Mouse (Mus musculus) intestine, postnatal 0 days (tissue): ENCODE results near the gene Gbp6. TPM values are rescaled to one million over a fixed set of nuclear protein-coding genes. Genes with fewer than 3 reads are reported as not detected.
"Not testable (repeated sequence)": the region's sequence is repeated elsewhere in the genome, so short reads cannot be mapped to it uniquely, and the experiment has no call there.

Experiments used
- ATAC-seq: fragments of 200-750 bp; cut with Nextera tagmentation; 2 replicates; pipeline ENCODE4 v1.8.0; 2017; ENCODE audit warnings: mild to moderate bottlenecking, moderate TSS enrichment, moderate library complexity
- H3K27ac ChIP-seq: fragments of 300-500 bp; sonication (generic); 2 replicates; pipeline ENCODE4 v1.5.1; 2014; ENCODE audit warnings: mild to moderate bottlenecking, low read depth, low read length, moderate library complexity
- H3K27me3 ChIP-seq: fragments of 300-500 bp; sonication (generic); replicated peaks from 2 replicates; pipeline ENCODE4 v1.6.1; 2014; ENCODE audit warnings: low read length, mixed read lengths; ENCODE audit not compliant: control insufficient read depth, insufficient read depth
- H3K36me3 ChIP-seq: fragments of 300-500 bp; sonication (generic); 2 replicates; pipeline ENCODE4 v1.6.1; 2014; ENCODE audit warnings: mild to moderate bottlenecking, moderate library complexity; ENCODE audit not compliant: control insufficient read depth, insufficient read depth
- H3K4me1 ChIP-seq: fragments of 300-500 bp; sonication (generic); replicated peaks from 2 replicates; pipeline ENCODE4 v1.6.1; 2014; ENCODE audit warnings: antibody characterized with exemption, low read length, mixed read lengths; ENCODE audit not compliant: control insufficient read depth, insufficient read depth
- H3K4me2 ChIP-seq: fragments of 300-500 bp; sonication (generic); replicated peaks from 2 replicates; pipeline ENCODE4 v1.6.1; 2014; ENCODE audit warnings: low read depth, mild to moderate bottlenecking, moderate library complexity
- H3K4me3 ChIP-seq: fragments of 300-500 bp; sonication (generic); 2 replicates; pipeline ENCODE4 v1.5.1; 2014; ENCODE audit warnings: low read depth, low read length
- H3K9ac ChIP-seq: fragments of 300-500 bp; sonication (generic); 2 replicates; pipeline ENCODE4 v1.6.1; 2014; ENCODE audit warnings: mild to moderate bottlenecking, low read depth, low read length
- H3K9me3 ChIP-seq: fragments of 300-500 bp; sonication (generic); 2 replicates; pipeline ENCODE4 v1.6.1; 2016; ENCODE audit warnings: mixed run types; ENCODE audit not compliant: control insufficient read depth
- CTCF ChIP-seq: sonication (generic); IDR thresholded peaks from 2 replicates; pipeline ENCODE4 v1.5.1; 2016; ENCODE audit warnings: low read depth, mild to moderate bottlenecking, control low read depth, antibody characterized with exemption, moderate library complexity
- WGBS: fragments of 180-500 bp; shearing (Covaris S2); extraction: QIAGEN DNeasy Blood & Tissue Kit; methylation state at CpG from one replicate; pipeline ENCODE4 v1.1.7; 2014; 5-methylcytosine and 5-hydroxymethylcytosine counted together
- polyA plus RNA-seq: library from polyadenylated mRNA; unstranded; fragments of >200 nt; fragmentation: Nextera tagmentation; extraction: Ambion mirVana; gene quantifications from 2 replicates; pipeline ENCODE4 v1.2.1, GENCODE M21; 2015

Gene Gbp6
- polyA plus RNA-seq, 1 experiment from 2014 or later, result 1.8 TPM

DNA sequence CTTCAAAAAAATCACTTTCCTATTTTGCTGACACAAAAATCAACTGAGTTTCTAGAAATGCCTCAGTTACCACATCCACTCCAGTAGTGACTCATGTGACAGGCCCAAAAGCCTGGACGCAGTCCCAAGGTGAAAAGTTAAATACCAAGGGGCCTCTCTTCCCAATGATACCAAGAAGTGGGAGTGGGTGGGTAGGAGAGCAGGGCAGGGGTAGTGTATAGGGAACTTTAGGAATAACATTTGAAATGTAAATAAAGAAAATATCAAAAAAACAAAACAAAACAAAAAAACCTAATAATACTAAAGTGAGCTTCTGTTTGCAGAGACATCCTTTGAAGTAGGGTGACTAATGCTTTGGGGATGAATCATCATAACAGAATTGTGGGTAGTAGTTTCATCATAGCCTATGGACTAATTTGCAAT lies 12.7 kb upstream of the Gbp6 start:
- H3K9ac ChIP-seq, result no peak overlapping the region
- TF ChIP-seq CTCF, result no peak
- no peaks in the 10 kb centered on the region for H3K9me3 ChIP-seq
- no peaks in the 10 kb centered on the region for H3K36me3 ChIP-seq
- no peaks in the 10 kb centered on the region for H3K4me1 ChIP-seq
- H3K4me2 ChIP-seq, result no peak overlapping the region
- H3K27me3 ChIP-seq, result no peaks in the 10 kb centered on the region
- 84% methylated on average over 1 of the region's 1 CpGs for WGBS
- no peak overlapping the region for H3K27ac ChIP-seq
- no peak overlapping the region for H3K4me3 ChIP-seq
- no peak for ATAC-seq

DNA sequence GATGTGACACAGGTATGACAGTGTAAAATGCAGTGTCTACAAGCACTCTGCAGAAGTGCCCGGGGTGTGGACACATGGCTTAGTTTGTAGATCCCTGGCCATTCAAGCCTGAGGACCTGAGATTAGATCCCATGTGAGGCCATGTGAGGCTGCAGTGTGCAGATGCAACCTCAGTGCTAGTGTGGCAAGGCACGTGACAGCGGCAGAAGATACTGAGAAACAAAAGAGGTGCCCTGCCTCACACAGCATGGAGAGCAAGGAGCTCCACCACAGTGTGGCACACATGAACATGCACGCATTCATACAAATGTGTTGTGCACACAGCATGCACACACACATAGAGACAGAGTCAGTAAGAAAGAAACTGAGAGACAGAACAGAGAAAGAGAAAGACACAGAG lies 12.2 kb upstream of the Gbp6 start:
- 95% methylated on average over 4 of the region's 4 CpGs for WGBS
- not testable (repeated sequence) for H3K36me3 ChIP-seq, H3K27ac ChIP-seq, H3K27me3 ChIP-seq, H3K4me2 ChIP-seq, H3K9ac ChIP-seq, H3K4me3 ChIP-seq, ATAC-seq, H3K4me1 ChIP-seq, H3K9me3 ChIP-seq

DNA sequence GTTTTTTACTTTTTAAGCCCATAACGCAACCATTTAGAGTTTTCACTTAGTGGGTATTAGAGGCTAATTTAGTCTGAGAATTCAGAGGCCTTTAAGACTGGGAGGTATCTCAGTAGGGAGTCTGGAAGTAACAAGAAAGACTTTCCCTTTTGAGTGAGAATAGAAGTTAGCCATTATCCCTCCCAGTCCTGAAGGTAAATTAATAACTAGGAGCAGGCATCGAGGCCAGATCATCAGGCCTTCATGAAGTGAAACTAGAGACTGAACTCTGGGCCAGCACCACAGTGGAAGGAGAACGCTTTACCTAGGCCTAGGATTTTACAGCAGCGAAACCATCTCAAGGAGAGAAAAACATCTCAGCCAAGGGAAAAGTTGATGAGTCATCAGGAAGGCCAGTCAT lies 8.5 kb upstream of the Gbp6 start:
- Histone ChIP-seq H3K27ac (no peak overlapping the region), H3K27me3 (no peaks in the 10 kb centered on the region), H3K9ac (no peak overlapping the region), H3K4me2 (no peak overlapping the region), H3K4me3 (no peak overlapping the region), H3K9me3 (no peaks in the 10 kb centered on the region), H3K4me1 (no peaks in the 10 kb centered on the region), H3K36me3 (no peaks in the 10 kb centered on the region)
- no peak for ATAC-seq
- WGBS, result 69% methylated on average over 4 of the region's 4 CpGs
- no peak for TF ChIP-seq CTCF

DNA sequence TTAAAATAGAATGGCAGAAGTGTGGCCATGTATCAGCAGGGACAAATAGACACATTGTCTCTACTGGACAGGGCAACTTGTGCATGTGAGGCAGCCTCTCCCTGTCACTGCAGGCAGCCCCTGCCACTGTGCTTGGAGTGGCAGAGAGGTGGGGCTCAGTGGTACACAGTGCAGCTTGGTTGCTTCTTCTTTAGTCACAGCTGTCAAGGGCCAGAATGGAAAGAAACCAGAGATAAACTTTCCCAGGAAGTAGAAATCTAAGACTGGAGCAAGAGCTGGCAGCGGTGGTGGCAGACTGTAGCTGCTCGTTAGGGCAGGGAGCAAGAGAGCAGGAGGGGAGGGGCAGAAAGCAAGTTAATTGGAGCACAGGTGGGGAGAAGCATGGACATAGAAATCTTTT lies 8.0 kb upstream of the Gbp6 start:
- 22% methylated on average over 2 of the region's 2 CpGs for WGBS

DNA sequence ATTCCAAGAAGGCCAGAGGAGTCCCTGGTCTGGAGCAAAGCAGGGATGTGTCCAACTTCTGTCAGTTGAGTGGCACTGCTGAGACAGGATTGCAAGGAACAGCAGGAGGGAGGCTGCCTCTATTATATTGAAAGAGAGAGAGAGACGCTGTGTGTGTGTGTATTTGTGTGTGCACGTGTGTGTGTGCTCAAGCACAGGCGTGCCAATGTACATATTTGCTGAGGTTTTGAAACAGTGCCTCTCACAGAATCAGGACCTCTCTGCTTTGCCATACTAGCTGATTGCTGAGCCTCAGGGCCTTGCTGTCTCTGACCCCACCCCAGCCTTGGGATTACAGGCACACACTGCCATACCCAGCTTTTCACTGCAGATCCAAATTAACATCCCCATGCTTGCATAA lies 2.2 kb upstream of the Gbp6 start:
- H3K4me1 ChIP-seq, result no peaks in the 10 kb centered on the region
- H3K4me3 ChIP-seq, result no peak overlapping the region
- no peak overlapping the region for H3K4me2 ChIP-seq
- no peak overlapping the region for H3K9ac ChIP-seq
- no peaks in the 10 kb centered on the region for H3K9me3 ChIP-seq
- no peaks in the 10 kb centered on the region for H3K27me3 ChIP-seq
- ATAC-seq, result no peak
- TF ChIP-seq CTCF, result no peak
- 71% methylated on average over 3 of the region's 3 CpGs for WGBS
- no peak overlapping the region for H3K27ac ChIP-seq
- H3K36me3 ChIP-seq, result no peaks in the 10 kb centered on the region

More for the DNA sequence above, 8.0 kb upstream of the Gbp6 start:
- ATAC-seq, result no peak
- Histone ChIP-seq H3K9me3 (no peaks in the 10 kb centered on the region), H3K4me1 (no peaks in the 10 kb centered on the region), H3K4me2 (no peak overlapping the region), H3K27ac (no peak overlapping the region), H3K27me3 (no peaks in the 10 kb centered on the region), H3K4me3 (no peak overlapping the region), H3K9ac (no peak overlapping the region), H3K36me3 (no peaks in the 10 kb centered on the region)
- TF ChIP-seq CTCF, result no peak

DNA sequence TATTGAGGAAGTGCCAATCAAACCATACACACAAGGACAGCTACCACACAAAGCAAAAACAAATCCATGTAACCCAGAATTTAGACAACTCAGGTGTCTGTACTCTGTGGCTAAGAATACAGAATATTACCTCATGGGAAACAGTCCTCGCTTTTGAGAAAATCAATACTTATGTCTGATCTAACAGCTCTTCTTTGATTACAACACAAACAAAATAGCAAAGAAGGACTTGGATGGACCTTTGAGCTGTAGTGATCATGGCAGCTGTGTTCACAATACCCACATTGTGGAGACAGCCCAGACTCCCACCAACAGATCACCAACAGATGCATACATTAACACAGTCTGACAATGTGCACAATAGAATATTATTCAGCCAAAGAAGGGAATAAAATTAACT lies 1.0 kb downstream of the Gbp6 start:
- Histone ChIP-seq H3K4me2 (peak overlapping the region; percentile 45; the same call in 1 of the 2 replicates), H3K4me3 (peak overlapping the region; percentile 5; the same call in 1 of the 2 replicates), H3K36me3 (no peaks in the 10 kb centered on the region), H3K27ac (no peak overlapping the region), H3K9ac (no peak overlapping the region), H3K4me1 (no peaks in the 10 kb centered on the region), H3K9me3 (no peaks in the 10 kb centered on the region), H3K27me3 (no peaks in the 10 kb centered on the region)
- 81% methylated on average over 1 of the region's 1 CpGs for WGBS
- ATAC-seq, result no peak
- no peak for TF ChIP-seq CTCF

DNA sequence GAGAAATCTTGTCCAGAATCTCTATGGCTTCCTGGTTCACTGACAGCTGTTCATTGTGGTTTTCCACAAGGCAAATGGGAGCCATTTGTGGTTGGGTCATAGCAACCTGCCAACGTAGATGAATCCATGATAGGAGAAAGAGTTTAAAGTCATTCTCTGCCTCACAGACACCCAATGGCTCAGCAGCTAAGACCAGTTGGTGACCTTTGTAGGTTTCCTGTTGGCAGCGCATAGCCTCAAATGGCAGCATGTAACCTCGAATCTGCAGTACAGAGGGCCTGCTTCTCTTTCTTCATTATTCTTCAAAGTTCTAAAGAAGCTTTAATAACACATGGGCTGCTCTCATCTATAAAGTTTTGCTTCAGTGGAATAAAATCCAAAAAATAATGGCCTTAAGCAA lies 2.6 kb downstream of the Gbp6 start:
- H3K36me3 ChIP-seq, ATAC-seq, H3K27ac ChIP-seq, H3K4me1 ChIP-seq, H3K9me3 ChIP-seq, H3K4me2 ChIP-seq, H3K4me3 ChIP-seq, H3K27me3 ChIP-seq, H3K9ac ChIP-seq: not testable (repeated sequence)
- WGBS, result 83% methylated on average over 3 of the region's 3 CpGs

DNA sequence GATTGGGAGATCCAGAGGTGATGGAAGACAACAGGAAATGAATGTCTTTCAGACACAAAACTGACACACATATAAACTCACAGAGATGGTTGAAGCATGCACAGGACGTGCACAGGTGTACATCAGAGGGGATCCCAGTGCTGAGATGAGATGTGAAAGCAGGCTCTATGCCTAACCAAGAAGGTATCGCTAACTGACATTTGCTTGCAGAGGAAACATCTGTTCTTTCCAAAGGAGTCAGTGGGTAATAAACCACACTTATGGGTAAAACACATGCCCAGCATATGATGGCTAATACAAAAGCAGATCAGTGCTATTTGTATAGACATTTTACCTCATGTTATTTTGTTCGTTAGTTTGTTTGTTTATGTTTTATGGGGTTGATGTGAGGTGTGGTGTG lies 32.8 kb downstream of the Gbp6 start:
- not testable (repeated sequence) for H3K9me3 ChIP-seq, ATAC-seq, H3K4me3 ChIP-seq, H3K36me3 ChIP-seq, H3K4me2 ChIP-seq, H3K27me3 ChIP-seq, H3K4me1 ChIP-seq, H3K9ac ChIP-seq, H3K27ac ChIP-seq
- WGBS, result no CpG with 5 or more reads among the region's 3 CpGs
